Mouse (Mus musculus) CH12.LX (cell line): ENCODE results near the gene Snx30.

Experiments
- CTCF ChIP-seq, 2 experiments: IDR thresholded peaks in 1 of 2; conservative IDR thresholded peaks in 1 of 2; 2 replicates each; pipeline ENCODE4 v1.5.1; 2011 to 2012; ENCODE audit warnings: low read depth in 2 of 2, low read length in 2 of 2, improper control_type of control experiment in 1 of 2, inconsistent platforms in 1 of 2, mild to moderate bottlenecking in 1 of 2, moderate library complexity in 1 of 2
- E2F4 ChIP-seq: IDR thresholded peaks from 2 replicates; pipeline ENCODE4 v1.6.1; 2011; ENCODE audit warnings: low read depth, low read length, improper control_type of control experiment; ENCODE audit not compliant: insufficient replicate concordance
- EP300 ChIP-seq: IDR thresholded peaks from 2 replicates; pipeline ENCODE4 v1.6.1; 2011; ENCODE audit warnings: low read length, improper control_type of control experiment
- GABPA ChIP-seq: IDR thresholded peaks from 2 replicates; pipeline ENCODE4 v1.6.1; 2012; ENCODE audit warnings: low read depth, low read length, improper control_type of control experiment, inconsistent platforms; ENCODE audit not compliant: insufficient replicate concordance
- HCFC1 ChIP-seq: IDR thresholded peaks from 2 replicates; pipeline ENCODE4 v1.6.1; 2012; ENCODE audit warnings: low read depth, mild to moderate bottlenecking, inconsistent platforms, low read length, improper control_type of control experiment
- KAT2A ChIP-seq: IDR thresholded peaks from 2 replicates; pipeline ENCODE4 v1.6.1; 2012; ENCODE audit warnings: low read length, improper control_type of control experiment, inconsistent platforms; ENCODE audit not compliant: insufficient replicate concordance
- MAZ ChIP-seq: IDR thresholded peaks from 2 replicates; pipeline ENCODE4 v1.6.1; 2012; ENCODE audit warnings: low read depth, mild to moderate bottlenecking, inconsistent platforms, low read length, improper control_type of control experiment, moderate library complexity
- POLR2A ChIP-seq: IDR thresholded peaks from 2 replicates; pipeline ENCODE4 v1.6.1; 2011; ENCODE audit warnings: low read depth, mild to moderate bottlenecking, improper control_type of control experiment, low read length
- RCOR1 ChIP-seq: conservative IDR thresholded peaks from 2 replicates; pipeline ENCODE4 v1.6.1; 2012; ENCODE audit warnings: low read depth, mild to moderate bottlenecking, inconsistent platforms, low read length, improper control_type of control experiment
- SIN3A ChIP-seq: IDR thresholded peaks from 2 replicates; pipeline ENCODE4 v1.6.1; 2012; ENCODE audit warnings: low read length, improper control_type of control experiment, inconsistent platforms
- SMC3 ChIP-seq: IDR thresholded peaks from 2 replicates; pipeline ENCODE4 v1.6.1; 2011; ENCODE audit warnings: low read depth, low read length, improper control_type of control experiment
- TBP ChIP-seq: conservative IDR thresholded peaks from 2 replicates; pipeline ENCODE4 v1.6.1; 2011; ENCODE audit warnings: low read depth, low read length, improper control_type of control experiment
- ZC3H11A ChIP-seq: IDR thresholded peaks from 2 replicates; pipeline ENCODE4 v1.6.1; 2012; ENCODE audit warnings: low read depth, mild to moderate bottlenecking, inconsistent platforms, low read length, improper control_type of control experiment
- ZMIZ1 ChIP-seq: IDR thresholded peaks from 2 replicates; pipeline ENCODE4 v1.6.1; 2012; ENCODE audit warnings: low read depth, mild to moderate bottlenecking, inconsistent platforms, low read length, improper control_type of control experiment

DNA sequence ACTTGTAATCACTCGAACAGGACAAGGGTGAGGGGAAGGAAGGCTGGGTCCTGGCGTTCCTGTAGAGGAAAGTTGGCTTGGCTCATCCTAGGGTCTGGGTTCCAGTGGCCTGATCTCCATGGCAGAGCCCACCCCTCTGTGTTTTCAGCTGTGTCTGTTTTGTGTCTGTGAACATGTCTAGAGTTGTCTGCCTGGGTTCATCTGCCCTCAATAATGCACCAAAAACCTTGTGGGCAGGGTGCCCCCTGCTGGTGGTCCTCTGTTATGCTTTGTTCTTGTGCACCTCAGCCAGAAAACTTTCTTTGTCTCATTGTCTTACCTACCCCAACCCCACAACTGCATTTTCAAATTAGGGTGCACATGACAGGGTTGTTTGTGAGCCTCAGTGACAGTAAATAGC is 44.5 kb downstream of the Snx30 start:
- TF ChIP-seq E2F4 (no peak), TBP (no peak), POLR2A (no peak), EP300 (no peak), ZC3H11A (peak; percentile 84), SIN3A (no peak), RCOR1 (no peak), KAT2A (no peak), HCFC1 (no peak), CTCF (conservative IDR thresholded peaks at IDR 0.05 in 1 of 2, IDR thresholded peaks at IDR 0.05 in 1 of 2; ENCODE audit: low read depth in 2 of 2, low read length in 2 of 2) (peak; percentile 77 to 96), SMC3 (peak; percentile 97), MAZ (no peak), ZMIZ1 (no peak), GABPA (no peak)
